Mouse (Mus musculus): ENCODE measurements at regions not wholly inside any gene's neighbourhood (a gene's known extent, or its start where the extent isn't known, plus 50 kb on each side); places are given as distances from the start of the nearest gene placed in this dataset.
A peak's percentile ranks its signal among the peaks of the same experiment; 100 is the strongest.

- no peaks in the 10 kb centered on the region for H3K36me3 ChIP-seq (ENCODE audit: control insufficient read depth in 1 of 2, insufficient read depth in 2 of 2, low read length in 2 of 2)
These were observed 194.5 kb downstream of the Sox4 start for GRCm38 (mm10) chr13:28759026-28759425.

GRCm38 (mm10) chr13:28757846-28758522, 195.5 kb downstream of the Sox4 start:
- Histone ChIP-seq H3K27me3 (ENCODE audit: control insufficient read depth in 1 of 2, insufficient read depth in 2 of 2, low read length in 2 of 2) (no peaks in the 10 kb centered on the region), H3K36me3 (ENCODE audit: control insufficient read depth in 1 of 2, insufficient read depth in 2 of 2, low read length in 2 of 2) (no peaks in the 10 kb centered on the region), H3K27ac (ENCODE audit: control insufficient read depth, low read depth, low read length) (no peak overlapping the region), H3K4me3 (ENCODE audit: control insufficient read depth in 1 of 2, insufficient read depth in 1 of 2, low read depth in 2 of 2, low read length in 2 of 2) (peak overlapping the region in 1 of 2 experiments; percentile 6; a peak in 1 of 4 replicates), H3K79me2 (ENCODE audit: control insufficient read depth, insufficient read depth, low read length, poor library complexity) (no peaks in the 10 kb centered on the region), H3K9me3 (replicated peaks; ENCODE audit: insufficient read depth, low read length) (no peaks in the 10 kb centered on the region), H3K4me1 (ENCODE audit: control insufficient read depth in 1 of 2, insufficient read depth in 2 of 2, low read length in 2 of 2) (no peaks in the 10 kb centered on the region), H3K9ac (ENCODE audit: control insufficient read depth, low read depth, low read length, poor library complexity, severe bottlenecking) (no peak overlapping the region)
- no peak for TF ChIP-seq RCOR1 (IDR thresholded peaks at IDR 0.05; ENCODE audit: low read depth, low read length)
- TF ChIP-seq JUND (IDR thresholded peaks at IDR 0.05; ENCODE audit: low read depth, low read length): no peak
- no peak for TF ChIP-seq E2F4 (IDR thresholded peaks at IDR 0.05; ENCODE audit: borderline replicate concordance, low read depth, low read length)
- no peak for TF ChIP-seq NELFE (IDR thresholded peaks at IDR 0.05; ENCODE audit: low read depth, low read length)
- no peak for TF ChIP-seq SMC3 (IDR thresholded peaks at IDR 0.05; ENCODE audit: low read depth, low read length)
- TF ChIP-seq USF1 (IDR thresholded peaks at IDR 0.05; ENCODE audit: low read depth, low read length): no peak
- no peak for TF ChIP-seq ETS1 (IDR thresholded peaks at IDR 0.05; ENCODE audit: low read depth, low read length)
- TF ChIP-seq ZC3H11A (IDR thresholded peaks at IDR 0.05; ENCODE audit: low read depth, low read length): no peak
- no peak for TF ChIP-seq POLR2AphosphoS5 (IDR thresholded peaks at IDR 0.05; ENCODE audit: borderline replicate concordance, low read depth, low read length)
- no peak for TF ChIP-seq MAFK (IDR thresholded peaks at IDR 0.05; ENCODE audit: borderline replicate concordance, low read depth, low read length)
- TF ChIP-seq EP300 (IDR thresholded peaks at IDR 0.05; ENCODE audit: low read depth in 1 of 2, low read length in 2 of 2): no peak
- no peak for TF ChIP-seq ZNF384 (IDR thresholded peaks at IDR 0.05; ENCODE audit: low read depth, low read length)
- TF ChIP-seq SIN3A (IDR thresholded peaks at IDR 0.05; ENCODE audit: low read length): no peak
- TF ChIP-seq MYB (IDR thresholded peaks at IDR 0.05; ENCODE audit: low read depth, low read length): no peak
- no peak for TF ChIP-seq NRF1 (IDR thresholded peaks at IDR 0.05; ENCODE audit: insufficient read depth, low read depth, low read length, poor library complexity, severe bottlenecking)
- DNase-seq (ENCODE audit: low read depth, low spot score): no peak

More at GRCm38 (mm10) chr13:28759026-28759425, 194.5 kb downstream of the Sox4 start:
- no peak for DNase-seq (ENCODE audit: low read depth, low spot score)
- no peak for TF ChIP-seq USF1 (IDR thresholded peaks at IDR 0.05; ENCODE audit: low read depth, low read length)
- TF ChIP-seq MEF2A (IDR thresholded peaks at IDR 0.05; ENCODE audit: extremely low read depth, insufficient replicate concordance, low read depth, low read length, poor library complexity, severe bottlenecking): no peak
- TF ChIP-seq ETS1 (IDR thresholded peaks at IDR 0.05; ENCODE audit: low read depth, low read length): no peak
- TF ChIP-seq ZNF384 (IDR thresholded peaks at IDR 0.05; ENCODE audit: low read depth, low read length): no peak
- TF ChIP-seq TCF12 (IDR thresholded peaks at IDR 0.05; ENCODE audit: low read depth, low read length): no peak
- TF ChIP-seq SMC3 (IDR thresholded peaks at IDR 0.05; ENCODE audit: low read depth, low read length): no peak
- TF ChIP-seq ELF1 (IDR thresholded peaks at IDR 0.05; ENCODE audit: low read depth, low read length): no peak
- no peak for TF ChIP-seq RCOR1 (IDR thresholded peaks at IDR 0.05; ENCODE audit: low read depth, low read length)
- no peak for TF ChIP-seq UBTF (IDR thresholded peaks at IDR 0.05; ENCODE audit: borderline replicate concordance, insufficient read depth, low read depth, low read length)
- no peak for TF ChIP-seq ZC3H11A (IDR thresholded peaks at IDR 0.05; ENCODE audit: low read depth, low read length)
- TF ChIP-seq MXI1 (IDR thresholded peaks at IDR 0.05; ENCODE audit: low read depth, low read length): no peak
- no peak for TF ChIP-seq EP300 (IDR thresholded peaks at IDR 0.05; ENCODE audit: low read depth in 1 of 2, low read length in 2 of 2)
- TF ChIP-seq NELFE (IDR thresholded peaks at IDR 0.05; ENCODE audit: low read depth, low read length): no peak
- TF ChIP-seq CHD2 (IDR thresholded peaks at IDR 0.05; ENCODE audit: low read length): no peak
- TF ChIP-seq MYC (IDR thresholded peaks at IDR 0.05; ENCODE audit: low read depth, low read length): no peak
- no peak for TF ChIP-seq POLR2A (IDR thresholded peaks at IDR 0.05; ENCODE audit: control insufficient read depth in 1 of 2, insufficient read depth in 1 of 2, low read depth in 1 of 2, low read length in 2 of 2, poor library complexity in 1 of 2)
- no peak for TF ChIP-seq POLR2AphosphoS5 (IDR thresholded peaks at IDR 0.05; ENCODE audit: borderline replicate concordance, low read depth, low read length)
- no peak for TF ChIP-seq MAX (IDR thresholded peaks at IDR 0.05; ENCODE audit: low read length)
- Histone ChIP-seq H3K27ac (ENCODE audit: control insufficient read depth, low read depth, low read length) (no peak overlapping the region), H3K9ac (ENCODE audit: control insufficient read depth, low read depth, low read length, poor library complexity, severe bottlenecking) (no peak overlapping the region), H3K79me2 (ENCODE audit: control insufficient read depth, insufficient read depth, low read length, poor library complexity) (no peaks in the 10 kb centered on the region), H3K4me1 (ENCODE audit: control insufficient read depth in 1 of 2, insufficient read depth in 2 of 2, low read length in 2 of 2) (no peaks in the 10 kb centered on the region), H3K27me3 (ENCODE audit: control insufficient read depth in 1 of 2, insufficient read depth in 2 of 2, low read length in 2 of 2) (no peaks in the 10 kb centered on the region), H3K4me3 (ENCODE audit: control insufficient read depth in 1 of 2, insufficient read depth in 1 of 2, low read depth in 2 of 2, low read length in 2 of 2) (no peak overlapping the region), H3K9me3 (replicated peaks; ENCODE audit: insufficient read depth, low read length) (no peaks in the 10 kb centered on the region)

All from MEL (cell line).